Mouse (Mus musculus) C2C12 (cell line): ENCODE results near the gene Ganc.

Experiments used
- CEBPB ChIP-seq: IDR thresholded peaks from one replicate; pipeline ENCODE4 v1.6.1; 2011; ENCODE audit warnings: low read depth, mild to moderate bottlenecking, control low read depth, moderate library complexity
- CTCF ChIP-seq: IDR thresholded peaks from one replicate; pipeline ENCODE4 v1.5.1; 2011; ENCODE audit not compliant: control insufficient read depth, insufficient read depth, insufficient read length
- MAX ChIP-seq: IDR thresholded peaks from one replicate; pipeline ENCODE4 v1.6.1; 2011; ENCODE audit warnings: mild to moderate bottlenecking, control low read depth
- MYOD1 ChIP-seq: IDR thresholded peaks from one replicate; pipeline ENCODE4 v1.6.1; 2011; ENCODE audit warnings: low read depth; ENCODE audit not compliant: control insufficient read depth, insufficient read length
- USF1 ChIP-seq: IDR thresholded peaks from one replicate; pipeline ENCODE4 v1.6.1; 2011; ENCODE audit warnings: low read depth, mild to moderate bottlenecking, control low read depth, moderate library complexity

DNA sequence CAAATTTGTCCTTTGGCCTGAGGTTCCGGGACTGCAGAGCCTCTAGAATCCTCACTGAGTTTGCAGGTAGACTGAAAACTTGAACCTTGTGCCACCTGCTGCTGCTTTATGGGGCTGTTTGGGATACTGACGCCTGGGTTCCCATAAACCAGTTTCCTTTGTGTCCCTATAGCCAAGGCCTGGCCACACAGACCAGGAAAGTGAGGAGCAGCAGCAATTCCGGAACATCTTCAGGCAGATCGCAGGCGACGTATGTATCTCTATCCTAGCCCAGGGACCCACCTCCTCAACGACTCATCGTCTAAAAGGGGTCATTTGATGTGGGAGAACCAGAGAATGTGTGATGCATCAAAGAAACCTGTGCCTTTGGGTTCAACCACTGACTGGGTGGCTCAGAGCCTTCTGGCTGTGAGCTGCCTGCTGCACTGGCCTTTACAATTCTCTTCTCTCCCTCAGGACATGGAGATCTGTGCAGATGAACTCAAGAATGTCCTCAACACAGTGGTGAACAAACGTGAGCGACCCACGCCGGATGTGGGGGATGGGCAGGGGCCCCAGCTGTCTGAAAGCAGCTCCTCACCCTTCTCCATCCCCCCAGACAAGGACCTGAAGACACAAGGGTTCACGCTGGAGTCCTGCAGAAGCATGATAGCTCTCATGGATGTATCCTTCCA is 98.4 kb downstream of the Ganc start:
- TF ChIP-seq USF1 (no peak), CTCF (no peak), MYOD1 (no peak), CEBPB (no peak), MAX (no peak)
